In genomic region chr5:108414711-108415110, GRCm38 (mm10) we compare ENCODE assay signal across 25 mouse cellular contexts. TPM values are rescaled to one million over a fixed set of nuclear protein-coding genes. Genes with fewer than 3 reads are reported as not detected.
"Had no signal": no experiment of that assay in that cellular context is flagged by ENCODE, and none has a peak within 500 bp of the region (broad histone marks: within the 10 kb centered on the region; RNA-seq: fewer than 3 reads in every experiment).

No protein-coding gene starts in this region.

- DNase-seq: kidney, adult 18-20 months; kidney, adult 9 months; kidney, postnatal 14 days; kidney, postnatal 4 days; layer of hippocampus, adult 9-11 months; liver; lung, adult 18-20 months; lung, postnatal 14 days; lung, postnatal 4 days; midbrain, embryonic 14.5 days; right cerebral cortex, postnatal 4 days; thymus, postnatal 25 days had no signal

- ATAC-seq: liver, embryonic 12.5 days had no signal

- H3K27ac ChIP-seq: limb, embryonic 10.5 days; limb, embryonic 13.5 days; liver, embryonic 12.5 days; liver, embryonic 15.5 days; stomach, postnatal 0 days had no signal

- H3K4me3 ChIP-seq: limb, embryonic 10.5 days; limb, embryonic 13.5 days; liver, embryonic 12.5 days; liver, embryonic 15.5 days had no signal

- H3K4me1 ChIP-seq: limb, embryonic 10.5 days; limb, embryonic 13.5 days; liver, embryonic 15.5 days had no signal

RNA-seq across cellular contexts. Expression of gene Pde6b, which starts 26.5 kb away (rescaled TPM):
- total RNA-seq: megakaryocyte-erythroid progenitor cell, adult 5-6 weeks; midbrain, postnatal 0 days had no signal
- polyA plus RNA-seq: liver, embryonic 15.5 days; midbrain, postnatal 0 days; neural tube, embryonic 14.5 days had no signal

RNA-seq across cellular contexts. Expression of gene Mfsd7a, which starts 34.0 kb away (rescaled TPM):
- total RNA-seq: megakaryocyte-erythroid progenitor cell, adult 5-6 weeks had no signal
- polyA plus RNA-seq: midbrain, embryonic 11.5 days; midbrain, embryonic 14.5 days; neural tube, embryonic 11.5 days; neural tube, embryonic 14.5 days had no signal

RNA-seq across cellular contexts. Expression of gene Gm42517, which starts 47.0 kb away (rescaled TPM):
- total RNA-seq: megakaryocyte-erythroid progenitor cell, adult 5-6 weeks had no signal
- polyA plus RNA-seq: limb, embryonic 10.5 days; liver, embryonic 12.5 days; lung, embryonic 16.5 days; stomach, embryonic 14.5 days; thymus, postnatal 0 days had no signal
